In genomic region chr9:111092657-111093056, GRCm38 (mm10) we compare ENCODE assay signal across 10 mouse cellular contexts. TPM values are rescaled to one million over a fixed set of nuclear protein-coding genes. Genes with fewer than 3 reads are reported as not detected.
DNase-seq lines count a peak whose midpoint lies in the region; ATAC-seq and TF ChIP-seq lines count a peak whose summit lies in the region.
"Had no signal": no experiment of that assay in that cellular context is flagged by ENCODE, and none has a peak within 500 bp of the region (broad histone marks: within the 10 kb centered on the region; RNA-seq: fewer than 3 reads in every experiment).

No protein-coding gene starts in this region.

- ATAC-seq in hindbrain, postnatal 0 days: no peak
- ATAC-seq in intestine, embryonic 15.5 days: no peak

- DNase-seq in adrenal gland, postnatal 14 days: peak; percentile 42
- no peak for DNase-seq in adrenal gland, adult 2 months
- DNase-seq in hindbrain, postnatal 0 days (ENCODE audit: low spot score): peak; percentile 62
- no peak for DNase-seq in hindbrain, embryonic 10.5 days (ENCODE audit: low spot score)
- peak; percentile 46 for DNase-seq in MN1 (ENCODE audit: low spot score)
- DNase-seq in heart, postnatal 10 days: peak; percentile 85
- DNase-seq in kidney, adult 11 months: no peak

- TF ChIP-seq CTCF in hindbrain, postnatal 0 days (IDR thresholded peaks at IDR 0.05; ENCODE audit: low read depth): no peak

- H3K9me3 ChIP-seq in hindbrain, postnatal 0 days (ENCODE audit: low read length): no peaks in the 10 kb centered on the region
- no peaks in the 10 kb centered on the region for H3K9me3 ChIP-seq in hindbrain, embryonic 10.5 days
- no peaks in the 10 kb centered on the region for H3K9me3 ChIP-seq in intestine, embryonic 15.5 days
- H3K9me3 ChIP-seq: limb, embryonic 12.5 days had no signal

- H3K4me1 ChIP-seq in hindbrain, postnatal 0 days (ENCODE audit: insufficient read depth, low read length): 0 out of 2 replicates have a peak, but pooled peaks cover 3% of the 10 kb centered on the region
- H3K4me1 ChIP-seq in hindbrain, embryonic 10.5 days (replicated peaks): peaks cover 21% of the 10 kb centered on the region
- H3K4me1 ChIP-seq in intestine, embryonic 15.5 days (replicated peaks): peaks cover 8% of the 10 kb centered on the region

- H3K4me2 ChIP-seq in hindbrain, postnatal 0 days (ENCODE audit: low read depth, low read length): no peak overlapping the region
- no peak overlapping the region for H3K4me2 ChIP-seq in intestine, embryonic 15.5 days (replicated peaks)
- H3K4me2 ChIP-seq: limb, embryonic 12.5 days had no signal

- intact Hi-C loops in heart, postnatal 10 days (cut with DNase I): loop anchor here (2.0 to 5.0 kb wide), 5 partner anchors 26 to 160 kb away; no protein-coding TSS in a partner anchor

- H3K36me3 ChIP-seq in hindbrain, postnatal 0 days (ENCODE audit: insufficient read depth, low read length): no peaks in the 10 kb centered on the region
- no peaks in the 10 kb centered on the region for H3K36me3 ChIP-seq in hindbrain, embryonic 10.5 days
- no peaks in the 10 kb centered on the region for H3K36me3 ChIP-seq in intestine, embryonic 15.5 days
- H3K36me3 ChIP-seq: limb, embryonic 12.5 days had no signal

- no peak overlapping the region for H3K27ac ChIP-seq in hindbrain, postnatal 0 days
- no peak overlapping the region for H3K27ac ChIP-seq in hindbrain, embryonic 10.5 days
- H3K27ac ChIP-seq in intestine, embryonic 15.5 days: no peak overlapping the region
- H3K27ac ChIP-seq: limb, embryonic 12.5 days had no signal

- WGBS in hindbrain, postnatal 0 days: 51% methylated on average over 9 of the region's 9 CpGs
- WGBS in hindbrain, embryonic 10.5 days: 73% methylated on average over 9 of the region's 9 CpGs
- WGBS in intestine, embryonic 15.5 days: 67% methylated on average over 9 of the region's 9 CpGs

- H3K4me3 ChIP-seq in hindbrain, postnatal 0 days (ENCODE audit: low read length): no peak overlapping the region
- no peak overlapping the region for H3K4me3 ChIP-seq in hindbrain, embryonic 10.5 days
- no peak overlapping the region for H3K4me3 ChIP-seq in intestine, embryonic 15.5 days (replicated peaks)
- H3K4me3 ChIP-seq: erythroblast, embryonic 14.5 days; limb, embryonic 12.5 days had no signal

- H3K27me3 ChIP-seq in hindbrain, postnatal 0 days (ENCODE audit: insufficient read depth, low read length): no peaks in the 10 kb centered on the region
- H3K27me3 ChIP-seq in hindbrain, embryonic 10.5 days (ENCODE audit: insufficient read depth, poor library complexity, severe bottlenecking): peaks cover 5% of the 10 kb centered on the region; the same call in 1 of the 2 replicates
- H3K27me3 ChIP-seq in intestine, embryonic 15.5 days (replicated peaks): no peaks in the 10 kb centered on the region
- H3K27me3 ChIP-seq: limb, embryonic 12.5 days had no signal

- H3K9ac ChIP-seq in hindbrain, postnatal 0 days (replicated peaks; ENCODE audit: low read length): no peak overlapping the region
- H3K9ac ChIP-seq in intestine, embryonic 15.5 days: no peak overlapping the region
- H3K9ac ChIP-seq: limb, embryonic 12.5 days had no signal

RNA-seq across cellular contexts. Expression of gene Lrrfip2, which starts 24.7 kb away (rescaled TPM):
- total RNA-seq in adrenal gland, postnatal 14 days (2021): 48.5 and 54.5 TPM in 2 replicates
- total RNA-seq in adrenal gland, adult 2 months (2021): 10 to 100 TPM; 51.4 to 60.7 TPM
- 10.7 and 11.6 TPM in 2 replicates for polyA plus RNA-seq in adrenal gland, adult 2 months (2012; rRNA removed)
- total RNA-seq in hindbrain, postnatal 0 days (2014; rRNA removed): 20.8 and 24.9 TPM in 2 replicates
- polyA plus RNA-seq in hindbrain, postnatal 0 days (2015; fragmentation: Nextera tagmentation; extraction: Ambion mirVana): 38.8 and 40.0 TPM in 2 replicates
- 40.0 and 41.5 TPM in 2 replicates for polyA plus RNA-seq in hindbrain, embryonic 10.5 days (2016; fragmentation: Nextera tagmentation; extraction: Ambion mirVana)
- 100 to 1,000 TPM; 105 to 108 TPM for total RNA-seq in heart, postnatal 10 days (2021)
- 41.4 and 41.6 TPM in 2 replicates for polyA plus RNA-seq in intestine, embryonic 15.5 days (2015; fragmentation: Nextera tagmentation; extraction: Ambion mirVana)

RNA-seq across cellular contexts. Expression of gene Ccrl2, which starts 35.3 kb away (rescaled TPM):
- 5.5 and 8.9 TPM in 2 replicates for total RNA-seq in adrenal gland, postnatal 14 days (2021)
- total RNA-seq in adrenal gland, adult 2 months (2021): 10 to 100 TPM in 1 of 2 experiments, 1 to 10 TPM in 1; 8.0 to 10.1 TPM
- 4.8 and 5.2 TPM in 2 replicates for polyA plus RNA-seq in adrenal gland, adult 2 months (2012; rRNA removed)
- total RNA-seq in hindbrain, postnatal 0 days (2014; rRNA removed): 0.25 and 1.5 TPM in 2 replicates
- polyA plus RNA-seq in hindbrain, postnatal 0 days (2015; fragmentation: Nextera tagmentation; extraction: Ambion mirVana): 0.91 and 1.2 TPM in 2 replicates
- 0.70 and 0.76 TPM in 2 replicates for polyA plus RNA-seq in hindbrain, embryonic 10.5 days (2016; fragmentation: Nextera tagmentation; extraction: Ambion mirVana)
- total RNA-seq in heart, postnatal 10 days (2021): 1 to 10 TPM; 6.4 to 7.4 TPM
- polyA plus RNA-seq in intestine, embryonic 15.5 days (2015; fragmentation: Nextera tagmentation; extraction: Ambion mirVana): 1.8 and 2.6 TPM in 2 replicates

Comparison
In these comparisons a context has a peak if more than half of its experiments do, and no peak if none do; other contexts are left out.
1. DNase-seq: peak in adrenal gland, postnatal 14 days (single experiment), hindbrain, postnatal 0 days (single experiment), MN1 (single experiment) and heart, postnatal 10 days (2 of 2); none in adrenal gland, adult 2 months (single experiment), hindbrain, embryonic 10.5 days (single experiment) and kidney, adult 11 months (single experiment).